Mouse (Mus musculus) bone marrow, adult 2 months (tissue): ENCODE results near the gene Plgrkt.

Experiments
- CTCF ChIP-seq: fragments of 200-500 bp; IDR thresholded peaks from 2 replicates; pipeline ENCODE4 v1.5.1; 2011; ENCODE audit warnings: low read length, control low read depth; ENCODE audit not compliant: control insufficient read depth, insufficient read depth
- POLR2A ChIP-seq: fragments of 200-500 bp; IDR thresholded peaks from 2 replicates; pipeline ENCODE4 v1.6.1; 2011; ENCODE audit warnings: low read depth, mild to moderate bottlenecking, control low read depth, low read length, borderline replicate concordance; ENCODE audit not compliant: control insufficient read depth

GRCm38 (mm10) chr19:29385822-29386221 lies 18.6 kb upstream of the Plgrkt start:
- TF ChIP-seq POLR2A, result no peak
- TF ChIP-seq CTCF, result no peak
